Mouse (Mus musculus): ENCODE results near the gene Gm43064. TPM values are rescaled to one million over a fixed set of nuclear protein-coding genes. Genes with fewer than 3 reads are reported as not detected.
"Not testable (repeated sequence)": the region's sequence is repeated elsewhere in the genome, so short reads cannot be mapped to it uniquely, and the experiment has no call there.

The Gm43064 gene
- polyA plus RNA-seq, 1 experiment from 2014 or later = not detected

GRCm38 (mm10) chr3:103839711-103840110 lies 30.3 kb downstream of the Gm43064 start:
- no peaks in the 10 kb centered on the region for H3K36me3 ChIP-seq
- no peaks in the 10 kb centered on the region for H3K9me3 ChIP-seq
- WGBS = 96% methylated on average over 6 of the region's 6 CpGs
- no peak for ATAC-seq
- H3K9ac ChIP-seq = no peak overlapping the region
- no peak overlapping the region for H3K4me2 ChIP-seq (replicated peaks)
- H3K27ac ChIP-seq = no peak overlapping the region
- H3K27me3 ChIP-seq (replicated peaks) = no peaks in the 10 kb centered on the region
- no peaks in the 10 kb centered on the region for H3K4me1 ChIP-seq (replicated peaks)
- H3K4me3 ChIP-seq (replicated peaks) = no peak overlapping the region

GRCm38 (mm10) chr3:103840195-103840594 lies 30.8 kb downstream of the Gm43064 start:
- not testable (repeated sequence) for H3K27ac ChIP-seq; H3K4me1 ChIP-seq (replicated peaks); ATAC-seq; H3K9me3 ChIP-seq; H3K36me3 ChIP-seq; H3K9ac ChIP-seq; H3K4me2 ChIP-seq (replicated peaks); H3K27me3 ChIP-seq (replicated peaks); H3K4me3 ChIP-seq (replicated peaks)
- WGBS = 85% methylated on average over 3 of the region's 3 CpGs

GRCm38 (mm10) chr3:103840946-103841345 lies 31.6 kb downstream of the Gm43064 start:
- H3K4me3 ChIP-seq (replicated peaks); H3K9ac ChIP-seq; H3K27ac ChIP-seq; H3K4me2 ChIP-seq (replicated peaks); H3K27me3 ChIP-seq (replicated peaks); H3K4me1 ChIP-seq (replicated peaks); ATAC-seq; H3K9me3 ChIP-seq; H3K36me3 ChIP-seq: not testable (repeated sequence)
- 88% methylated on average over 7 of the region's 7 CpGs for WGBS

GRCm38 (mm10) chr3:103850644-103851363 lies 41.4 kb downstream of the Gm43064 start:
- Histone ChIP-seq H3K27ac (no peak overlapping the region), H3K9ac (no peak overlapping the region), H3K36me3 (no peaks in the 10 kb centered on the region), H3K9me3 (no peaks in the 10 kb centered on the region), H3K27me3 (replicated peaks) (no peaks in the 10 kb centered on the region), H3K4me3 (replicated peaks) (no peak overlapping the region), H3K4me1 (replicated peaks) (no peaks in the 10 kb centered on the region), H3K4me2 (replicated peaks) (no peak overlapping the region)
- WGBS = 70% methylated on average over 9 of the region's 9 CpGs
- peak; percentile 36; the same call in 1 of the 2 replicates for ATAC-seq

- no peak overlapping the region for H3K27ac ChIP-seq
- H3K36me3 ChIP-seq = no peaks in the 10 kb centered on the region
- WGBS = 90% methylated on average over 6 of the region's 6 CpGs
- no peaks in the 10 kb centered on the region for H3K27me3 ChIP-seq (replicated peaks)
- no peaks in the 10 kb centered on the region for H3K9me3 ChIP-seq
- no peaks in the 10 kb centered on the region for H3K4me1 ChIP-seq (replicated peaks)
- H3K4me3 ChIP-seq (replicated peaks) = no peak overlapping the region
- no peak overlapping the region for H3K4me2 ChIP-seq (replicated peaks)
- no peak for ATAC-seq
- no peak overlapping the region for H3K9ac ChIP-seq
Observed at GRCm38 (mm10) chr3:103851481-103851880, 42.1 kb downstream of the Gm43064 start.

GRCm38 (mm10) chr3:103851882-103852281 lies 42.5 kb downstream of the Gm43064 start:
- no peak for ATAC-seq
- no peaks in the 10 kb centered on the region for H3K9me3 ChIP-seq
- 85% methylated on average over 8 of the region's 8 CpGs for WGBS

GRCm38 (mm10) chr3:103852565-103853299 lies 43.4 kb downstream of the Gm43064 start:
- no peaks in the 10 kb centered on the region for H3K9me3 ChIP-seq
- H3K4me1 ChIP-seq (replicated peaks) = no peaks in the 10 kb centered on the region
- H3K4me2 ChIP-seq (replicated peaks) = no peak overlapping the region
- H3K4me3 ChIP-seq (replicated peaks) = no peak overlapping the region
- H3K36me3 ChIP-seq = no peaks in the 10 kb centered on the region
- H3K27me3 ChIP-seq (replicated peaks) = no peaks in the 10 kb centered on the region
- no peak overlapping the region for H3K9ac ChIP-seq
- 63% methylated on average over 3 of the region's 3 CpGs for WGBS
- ATAC-seq = no peak
- no peak overlapping the region for H3K27ac ChIP-seq

More at GRCm38 (mm10) chr3:103851882-103852281, 42.5 kb downstream of the Gm43064 start:
- H3K27me3 ChIP-seq (replicated peaks) = no peaks in the 10 kb centered on the region
- no peak overlapping the region for H3K27ac ChIP-seq
- H3K36me3 ChIP-seq = no peaks in the 10 kb centered on the region
- no peak overlapping the region for H3K9ac ChIP-seq
- H3K4me3 ChIP-seq (replicated peaks) = no peak overlapping the region
- no peaks in the 10 kb centered on the region for H3K4me1 ChIP-seq (replicated peaks)
- no peak overlapping the region for H3K4me2 ChIP-seq (replicated peaks)

- Histone ChIP-seq H3K4me2 (replicated peaks) (no peak overlapping the region), H3K27ac (no peak overlapping the region), H3K4me3 (replicated peaks) (no peak overlapping the region), H3K9ac (no peak overlapping the region), H3K9me3 (no peaks in the 10 kb centered on the region), H3K27me3 (replicated peaks) (no peaks in the 10 kb centered on the region), H3K36me3 (no peaks in the 10 kb centered on the region), H3K4me1 (replicated peaks) (no peaks in the 10 kb centered on the region)
- ATAC-seq = no peak
- 61% methylated on average over 8 of the region's 8 CpGs for WGBS
Observed at GRCm38 (mm10) chr3:103853804-103854203, 44.4 kb downstream of the Gm43064 start.

GRCm38 (mm10) chr3:103857036-103857805 lies 47.8 kb downstream of the Gm43064 start:
- H3K27ac ChIP-seq = no peak overlapping the region
- 85% methylated on average over 7 of the region's 7 CpGs for WGBS
- H3K4me1 ChIP-seq (replicated peaks) = no peaks in the 10 kb centered on the region
- H3K36me3 ChIP-seq = no peaks in the 10 kb centered on the region
- no peaks in the 10 kb centered on the region for H3K27me3 ChIP-seq (replicated peaks)
- no peak overlapping the region for H3K9ac ChIP-seq
- H3K9me3 ChIP-seq = no peaks in the 10 kb centered on the region
- ATAC-seq = no peak
- no peak overlapping the region for H3K4me2 ChIP-seq (replicated peaks)
- H3K4me3 ChIP-seq (replicated peaks) = no peak overlapping the region

GRCm38 (mm10) chr3:103857977-103858563 lies 48.7 kb downstream of the Gm43064 start:
- H3K4me1 ChIP-seq (replicated peaks) = no peaks in the 10 kb centered on the region
- no peaks in the 10 kb centered on the region for H3K27me3 ChIP-seq (replicated peaks)
- H3K9ac ChIP-seq = no peak overlapping the region
- H3K36me3 ChIP-seq = no peaks in the 10 kb centered on the region
- no peak for ATAC-seq
- 92% methylated on average over 6 of the region's 6 CpGs for WGBS
- H3K4me3 ChIP-seq (replicated peaks) = no peak overlapping the region
- no peak overlapping the region for H3K4me2 ChIP-seq (replicated peaks)
- H3K27ac ChIP-seq = no peak overlapping the region
- H3K9me3 ChIP-seq = no peaks in the 10 kb centered on the region

- WGBS = 68% methylated on average over 12 of the region's 12 CpGs
- Histone ChIP-seq H3K9me3 (no peaks in the 10 kb centered on the region), H3K27me3 (replicated peaks) (no peaks in the 10 kb centered on the region), H3K9ac (no peak within 1 kb of the TSS), H3K36me3 (no peaks in the 10 kb centered on the region), H3K27ac (no peak within 1 kb of the TSS), H3K4me1 (replicated peaks) (no peaks in the 10 kb centered on the region), H3K4me3 (replicated peaks) (no peak within 1 kb of the TSS), H3K4me2 (replicated peaks) (no peak within 1 kb of the TSS)
- ATAC-seq = no peak
Observed at GRCm38 (mm10) chr3:103858881-103859801, 49.8 kb downstream of the Gm43064 start, which contains the start of gene Ptpn22. Ptpn22 (plus strand) TSS chr3:103859795.

Data from intestine, embryonic 15.5 days (tissue).